Mouse (Mus musculus) heart, embryonic 12.5 days (tissue): ENCODE data around the gene Mettl23. TPM values are rescaled to one million over a fixed set of nuclear protein-coding genes. Genes with fewer than 3 reads are reported as not detected.

Experiments
- ATAC-seq: fragments of 200-750 bp; cut with Nextera tagmentation; 2 replicates; pipeline ENCODE4 v1.8.0; 2017; ENCODE audit warnings: moderate TSS enrichment, moderate library complexity; ENCODE audit not compliant: insufficient number of reproducible peaks, low FRiP score
- H3K27ac ChIP-seq: fragments of 300-500 bp; sonication (generic); 2 replicates; pipeline ENCODE4 v1.5.1; 2016; ENCODE audit warnings: mild to moderate bottlenecking, moderate library complexity; ENCODE audit not compliant: poor library complexity, severe bottlenecking
- H3K27me3 ChIP-seq: fragments of 300-500 bp; sonication (generic); replicated peaks from 2 replicates; pipeline ENCODE4 v1.6.1; 2016; ENCODE audit warnings: mild to moderate bottlenecking, moderate library complexity
- H3K36me3 ChIP-seq: fragments of 300-500 bp; sonication (generic); 2 replicates; pipeline ENCODE4 v1.6.1; 2016; ENCODE audit warnings: mild to moderate bottlenecking, moderate library complexity
- H3K4me1 ChIP-seq: fragments of 300-500 bp; sonication (generic); replicated peaks from 2 replicates; pipeline ENCODE4 v1.6.1; 2016; ENCODE audit warnings: mild to moderate bottlenecking
- H3K4me2 ChIP-seq: fragments of 300-500 bp; sonication (generic); 2 replicates; pipeline ENCODE4 v1.6.1; 2016; ENCODE audit warnings: mild to moderate bottlenecking, moderate library complexity
- H3K4me3 ChIP-seq: fragments of 300-500 bp; sonication (generic); 2 replicates; pipeline ENCODE4 v1.5.1; 2016; ENCODE audit warnings: mild to moderate bottlenecking
- H3K9ac ChIP-seq: fragments of 300-500 bp; sonication (generic); 2 replicates; pipeline ENCODE4 v1.6.1; 2016; ENCODE audit warnings: mild to moderate bottlenecking, moderate library complexity
- H3K9me3 ChIP-seq: fragments of 300-500 bp; sonication (generic); replicated peaks from 2 replicates; pipeline ENCODE4 v1.6.1; 2016; ENCODE audit warnings: mild to moderate bottlenecking, moderate library complexity
- WGBS: fragments of 180-500 bp; shearing (Covaris S2); methylation state at CpG from one replicate; pipeline ENCODE4 v1.1.7; 2016; 5-methylcytosine and 5-hydroxymethylcytosine counted together
- polyA plus RNA-seq: library from polyadenylated mRNA; unstranded; fragments of >200 nt; fragmentation: Nextera tagmentation; extraction: Ambion mirVana; gene quantifications from 2 replicates; pipeline ENCODE4 v1.2.1, GENCODE M21; 2016

Gene Mettl23
- polyA plus RNA-seq, 1 experiment from 2014 or later, result 55.5 TPM

DNA sequence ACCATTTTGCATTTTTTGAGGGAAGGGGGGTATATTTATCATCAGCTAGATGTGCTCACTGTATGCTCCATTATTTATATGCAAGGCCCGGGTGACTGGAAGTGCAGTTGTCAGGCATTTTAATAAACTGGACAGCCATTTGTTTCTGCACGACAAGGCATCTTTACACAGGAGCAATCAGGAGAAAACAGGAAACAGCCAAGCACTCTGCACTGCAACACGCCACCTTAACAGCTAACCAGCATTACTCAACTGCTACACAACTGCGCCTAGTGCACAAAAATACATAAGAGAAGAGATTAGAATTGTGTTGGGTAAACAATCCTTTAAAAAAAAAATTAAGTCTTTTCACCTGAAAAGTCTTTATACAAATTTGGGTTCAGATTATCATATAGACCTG, 7.0 kb downstream of the Mettl23 start:
- ATAC-seq, result no peak
- Histone ChIP-seq H3K4me1 (peaks cover 20% of the 10 kb centered on the region), H3K4me2 (peak overlapping the region; percentile 54), H3K36me3 (peaks cover 47% of the 10 kb centered on the region), H3K27ac (no peak overlapping the region), H3K27me3 (no peaks in the 10 kb centered on the region), H3K9ac (0 out of 2 replicates have a peak overlapping the region, but pooled peaks have one; percentile 57), H3K9me3 (no peaks in the 10 kb centered on the region), H3K4me3 (0 out of 2 replicates have a peak overlapping the region, but pooled peaks have one; percentile 29)
- 57% methylated on average over 4 of the region's 4 CpGs for WGBS

DNA sequence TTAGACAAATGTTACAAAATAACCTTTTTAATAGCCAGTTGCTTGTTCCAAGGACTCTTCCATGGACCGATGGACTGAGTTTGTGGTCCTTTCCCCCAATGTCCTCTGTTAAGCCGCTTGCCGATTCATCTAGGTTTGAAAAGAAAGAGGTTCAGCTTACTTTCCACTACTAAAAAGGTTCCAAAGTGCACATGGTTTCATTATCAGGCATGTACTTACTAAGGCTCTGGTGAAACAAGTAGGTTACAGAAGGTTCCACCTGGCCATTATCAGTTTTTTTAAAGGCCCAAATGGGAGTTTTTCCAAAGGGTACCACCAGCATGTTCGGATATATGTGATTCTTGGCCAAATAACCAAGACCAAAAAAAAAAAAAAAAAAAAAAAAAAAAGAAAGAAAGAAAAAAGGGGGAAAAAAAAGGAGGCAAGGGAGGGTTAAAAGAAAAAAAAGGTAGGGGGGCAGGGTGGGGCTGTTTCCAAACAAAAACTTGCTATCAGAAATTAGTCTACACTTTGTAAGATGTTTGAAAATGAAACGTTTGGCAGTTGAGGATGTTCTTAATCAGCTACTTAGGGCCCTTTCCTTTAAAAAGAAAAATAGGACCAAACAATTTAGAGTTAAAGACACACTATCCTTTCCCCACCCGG, 7.9 kb downstream of the Mettl23 start:
- Histone ChIP-seq H3K27ac (0 out of 2 replicates have a peak overlapping the region, but pooled peaks have one; percentile 99), H3K27me3 (no peaks in the 10 kb centered on the region), H3K4me3 (peak overlapping the region; percentile 94), H3K9me3 (no peaks in the 10 kb centered on the region), H3K4me2 (peak overlapping the region; percentile 88), H3K36me3 (peaks cover 46% of the 10 kb centered on the region), H3K4me1 (peaks cover 25% of the 10 kb centered on the region), H3K9ac (peak overlapping the region; percentile 96)
- 38% methylated on average over 6 of the region's 6 CpGs for WGBS
- ATAC-seq, result no peak

DNA sequence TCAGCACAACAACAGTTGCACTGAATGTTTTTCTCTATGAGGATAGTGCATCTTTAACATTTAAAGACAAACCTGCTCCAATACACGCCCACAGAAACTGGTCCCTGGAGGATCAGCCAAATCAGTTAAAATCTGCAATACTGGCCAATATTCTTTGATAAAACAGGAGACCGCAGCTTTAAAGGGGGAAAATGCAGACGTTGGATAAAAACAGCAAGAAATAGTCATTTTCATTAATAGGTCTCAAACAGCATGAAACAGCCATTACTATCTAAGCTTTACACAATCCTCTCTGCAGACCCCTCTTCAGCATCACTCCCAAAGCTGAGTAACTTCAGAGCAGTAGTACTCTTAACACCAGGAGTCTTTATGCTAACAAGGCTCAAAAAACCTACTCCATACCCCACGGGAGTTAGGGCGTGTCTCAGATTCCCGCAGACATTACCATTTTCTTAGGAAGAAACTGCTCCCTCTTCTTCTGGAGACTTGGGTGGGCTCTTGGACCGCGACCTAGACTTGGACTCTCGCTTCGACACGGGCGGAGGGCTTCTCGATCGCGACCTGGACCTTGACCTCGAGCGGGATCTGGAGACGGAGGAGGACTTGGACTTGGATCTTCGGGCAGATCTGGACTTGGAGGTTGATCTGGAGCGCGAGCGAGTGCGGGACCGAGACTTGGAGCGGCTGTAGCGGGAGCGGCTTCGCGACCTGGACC, 8.7 kb downstream of the Mettl23 start:
- Histone ChIP-seq H3K9ac (peak overlapping the region; percentile 96), H3K4me3 (peak overlapping the region; percentile 94), H3K36me3 (peaks cover 45% of the 10 kb centered on the region), H3K4me1 (peaks cover 21% of the 10 kb centered on the region), H3K27ac (peak overlapping the region; percentile 99), H3K27me3 (no peaks in the 10 kb centered on the region), H3K9me3 (no peaks in the 10 kb centered on the region), H3K4me2 (peak overlapping the region; percentile 88)
- no peak for ATAC-seq
- under 1% methylated on average over 29 of the region's 29 CpGs for WGBS

DNA sequence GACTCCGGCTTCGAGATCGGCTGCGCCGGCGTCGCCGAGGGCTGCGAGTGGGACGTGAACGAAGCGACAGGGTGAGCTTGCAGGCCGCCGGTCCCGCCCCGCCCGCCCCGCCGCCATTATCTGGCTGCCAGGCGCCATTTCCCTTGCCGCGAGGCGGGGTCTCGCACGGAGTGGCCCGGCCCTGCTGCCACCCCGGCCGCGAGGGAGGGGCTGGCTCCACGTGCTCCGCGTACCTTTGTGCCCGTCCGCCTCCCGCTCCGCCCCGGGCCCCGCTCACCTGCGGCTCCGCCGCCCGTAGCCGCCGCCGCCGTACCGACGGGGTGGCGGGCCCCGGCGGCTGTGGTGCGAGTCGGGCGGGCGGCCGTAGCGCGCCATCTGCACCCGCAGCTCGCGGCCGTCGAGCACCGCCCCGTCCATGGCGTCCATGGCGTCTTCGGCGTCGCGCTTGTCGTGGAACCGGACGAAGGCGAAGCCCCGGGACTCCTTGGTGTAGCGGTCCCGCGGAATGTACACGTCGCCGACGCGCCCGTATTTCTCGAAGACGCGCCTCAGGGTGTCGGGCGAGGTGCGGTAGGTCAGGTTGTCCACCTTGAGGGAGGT, 9.3 kb downstream of the Mettl23 start, which contains the start of gene Mfsd11:
Gene Mfsd11, plus strand, starts transcription at position 150 of the 600 bp plus-strand sequence.
- peak within 1 kb of the TSS; percentile 88 for H3K4me2 ChIP-seq
- ATAC-seq, result peak; percentile 72
- WGBS, result under 1% methylated on average over 79 of the region's 91 CpGs
- H3K9me3 ChIP-seq, result no peaks in the 10 kb centered on the region
- H3K4me1 ChIP-seq, result peaks cover 27% of the 10 kb centered on the region
- peak within 1 kb of the TSS; percentile 94 for H3K4me3 ChIP-seq
- no peaks in the 10 kb centered on the region for H3K27me3 ChIP-seq
- H3K9ac ChIP-seq, result peak within 1 kb of the TSS; percentile 96
- peak within 1 kb of the TSS; percentile 99 for H3K27ac ChIP-seq
- peaks cover 41% of the 10 kb centered on the region for H3K36me3 ChIP-seq

- H3K9me3 ChIP-seq, result no peaks in the 10 kb centered on the region
- peak within 1 kb of the TSS; percentile 99 for H3K27ac ChIP-seq
- H3K4me3 ChIP-seq, result peak within 1 kb of the TSS; percentile 94
- no peaks in the 10 kb centered on the region for H3K27me3 ChIP-seq
- ATAC-seq, result peak; percentile 90
- H3K9ac ChIP-seq, result peak within 1 kb of the TSS; percentile 96
- H3K4me1 ChIP-seq, result peaks cover 31% of the 10 kb centered on the region
- H3K36me3 ChIP-seq, result peaks cover 35% of the 10 kb centered on the region
- peak within 1 kb of the TSS; percentile 88 for H3K4me2 ChIP-seq
- under 1% methylated on average over 71 of the region's 74 CpGs for WGBS
Measured at GRCm38 (mm10) chr11:116852891-116853511, 9.9 kb downstream of the Mettl23 start, which contains the start of gene Srsf2. Gene Srsf2 (minus strand): TSS chr11:116853094.

DNA sequence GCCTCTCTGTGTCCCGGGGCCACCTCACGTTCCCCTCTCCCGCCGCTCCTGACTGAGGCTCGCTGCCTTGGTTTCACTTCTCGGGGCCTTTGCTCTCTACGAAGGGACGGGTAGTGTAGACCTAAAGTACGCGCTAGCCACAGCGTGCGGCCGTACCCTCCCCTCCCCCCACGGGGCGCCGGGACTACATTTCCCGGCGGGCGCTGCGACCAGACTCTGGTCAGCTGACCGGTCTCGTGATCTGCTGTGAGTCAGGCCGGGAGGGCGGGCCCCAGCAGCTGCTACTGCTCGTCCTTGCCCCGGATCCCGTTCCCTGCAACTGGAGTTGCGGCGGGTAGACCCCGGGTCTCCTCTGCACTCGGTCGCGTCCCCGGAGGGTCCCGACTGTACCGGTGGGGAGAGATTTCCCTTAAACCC, 10.4 kb downstream of the Mettl23 start:
- Histone ChIP-seq H3K27me3 (no peaks in the 10 kb centered on the region), H3K4me3 (peak overlapping the region; percentile 94), H3K4me2 (peak overlapping the region; percentile 88), H3K9ac (peak overlapping the region; percentile 96), H3K36me3 (peaks cover 29% of the 10 kb centered on the region), H3K27ac (peak overlapping the region; percentile 99), H3K9me3 (no peaks in the 10 kb centered on the region), H3K4me1 (peaks cover 31% of the 10 kb centered on the region)
- peak; percentile 92 for ATAC-seq
- WGBS, result under 1% methylated on average over 36 of the region's 36 CpGs

DNA sequence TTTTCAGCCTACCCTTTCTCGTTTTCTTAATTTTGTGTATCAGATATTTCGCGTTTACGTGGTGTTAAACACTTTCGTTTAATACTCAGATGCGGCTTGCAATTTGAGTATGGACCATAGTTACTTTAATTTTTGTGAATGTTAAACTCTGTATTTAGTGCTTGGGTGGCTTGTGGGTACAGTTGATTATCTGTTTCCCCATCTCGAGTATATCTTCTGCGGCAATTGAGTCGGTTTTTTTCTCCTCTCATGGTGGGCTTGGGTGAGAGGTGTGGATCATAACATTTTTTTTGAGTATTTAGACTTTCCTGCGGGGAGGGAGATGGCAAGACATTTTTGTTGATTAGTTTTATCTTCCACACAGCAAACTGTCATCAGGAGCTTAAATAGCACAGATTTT, 11.2 kb downstream of the Mettl23 start:
- Histone ChIP-seq H3K9me3 (no peaks in the 10 kb centered on the region), H3K27me3 (no peaks in the 10 kb centered on the region), H3K9ac (peak overlapping the region; percentile 96), H3K4me2 (peak overlapping the region; percentile 88), H3K36me3 (peaks cover 28% of the 10 kb centered on the region), H3K4me3 (peak overlapping the region; percentile 94), H3K27ac (peak overlapping the region; percentile 99), H3K4me1 (peaks cover 31% of the 10 kb centered on the region)
- 25% methylated on average over 10 of the region's 10 CpGs for WGBS
- no peak for ATAC-seq

DNA sequence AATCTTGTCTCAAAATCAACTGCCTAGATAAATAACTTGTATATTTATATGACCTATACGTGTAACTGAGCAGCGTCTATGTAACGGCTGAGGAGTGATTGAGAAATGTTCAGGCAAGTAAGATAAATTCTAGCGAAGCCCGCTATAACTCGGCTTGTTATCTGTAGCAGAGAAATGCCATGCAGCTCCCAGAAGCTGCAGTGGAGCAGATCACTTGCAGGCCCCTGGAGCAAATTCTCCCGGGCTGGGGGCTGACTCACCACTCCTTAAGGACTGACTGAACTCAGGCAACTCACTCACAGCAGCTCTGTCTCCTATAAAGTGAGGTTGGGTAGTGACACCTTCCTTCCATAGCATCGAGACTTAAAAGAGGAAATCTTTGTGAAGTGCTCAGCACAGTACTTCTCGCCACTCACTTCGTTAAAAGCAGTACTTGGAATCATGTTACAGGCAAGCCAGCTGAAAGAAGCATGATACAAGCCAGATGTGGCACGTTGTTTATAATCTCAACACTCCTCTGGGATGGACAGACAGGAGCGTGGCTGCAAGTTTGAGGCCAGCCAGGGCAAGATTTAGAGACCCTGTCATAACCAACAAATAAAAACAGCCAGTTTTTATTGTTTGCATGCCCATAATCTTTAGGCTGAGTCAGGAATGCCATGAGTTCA, 14.2 kb downstream of the Mettl23 start:
- Histone ChIP-seq H3K27ac (peak overlapping the region; percentile 43), H3K9ac (peak overlapping the region; percentile 21; the same call in 1 of the 2 replicates), H3K9me3 (no peaks in the 10 kb centered on the region), H3K4me2 (no peak overlapping the region), H3K4me3 (no peak overlapping the region), H3K27me3 (no peaks in the 10 kb centered on the region), H3K36me3 (peaks cover 41% of the 10 kb centered on the region), H3K4me1 (peaks cover 24% of the 10 kb centered on the region)
- no peak for ATAC-seq
- 28% methylated on average over 12 of the region's 12 CpGs for WGBS

DNA sequence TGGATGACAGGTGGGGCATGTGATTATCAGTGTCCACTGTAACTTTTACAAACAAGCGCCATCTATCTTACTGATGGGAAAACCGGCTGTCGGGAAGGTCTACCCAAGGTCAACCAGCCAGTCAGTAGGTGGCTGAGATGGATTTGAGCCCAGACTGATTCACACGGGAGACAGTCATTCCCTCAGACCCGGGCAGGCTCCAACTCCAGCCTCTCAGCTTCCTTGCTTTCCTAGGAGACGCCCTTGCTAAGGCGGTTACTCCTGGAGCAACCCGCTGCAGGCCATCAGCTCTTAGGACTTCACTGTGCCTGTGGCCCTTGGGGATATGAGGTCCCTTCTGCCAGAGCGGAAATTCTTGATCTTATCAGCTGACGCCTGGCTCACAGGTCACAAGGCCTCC, 21.4 kb downstream of the Mettl23 start:
- ATAC-seq, result no peak
- no peaks in the 10 kb centered on the region for H3K9me3 ChIP-seq
- H3K4me2 ChIP-seq, result 0 out of 2 replicates have a peak overlapping the region, but pooled peaks have one; percentile 4
- H3K36me3 ChIP-seq, result peaks cover 72% of the 10 kb centered on the region
- no peak overlapping the region for H3K4me3 ChIP-seq
- no peaks in the 10 kb centered on the region for H3K27me3 ChIP-seq
- H3K27ac ChIP-seq, result peak overlapping the region; percentile 64
- no peak overlapping the region; the same call in 1 of the 2 replicates for H3K9ac ChIP-seq
- WGBS, result 19% methylated on average over 10 of the region's 10 CpGs
- H3K4me1 ChIP-seq, result peaks cover 26% of the 10 kb centered on the region

DNA sequence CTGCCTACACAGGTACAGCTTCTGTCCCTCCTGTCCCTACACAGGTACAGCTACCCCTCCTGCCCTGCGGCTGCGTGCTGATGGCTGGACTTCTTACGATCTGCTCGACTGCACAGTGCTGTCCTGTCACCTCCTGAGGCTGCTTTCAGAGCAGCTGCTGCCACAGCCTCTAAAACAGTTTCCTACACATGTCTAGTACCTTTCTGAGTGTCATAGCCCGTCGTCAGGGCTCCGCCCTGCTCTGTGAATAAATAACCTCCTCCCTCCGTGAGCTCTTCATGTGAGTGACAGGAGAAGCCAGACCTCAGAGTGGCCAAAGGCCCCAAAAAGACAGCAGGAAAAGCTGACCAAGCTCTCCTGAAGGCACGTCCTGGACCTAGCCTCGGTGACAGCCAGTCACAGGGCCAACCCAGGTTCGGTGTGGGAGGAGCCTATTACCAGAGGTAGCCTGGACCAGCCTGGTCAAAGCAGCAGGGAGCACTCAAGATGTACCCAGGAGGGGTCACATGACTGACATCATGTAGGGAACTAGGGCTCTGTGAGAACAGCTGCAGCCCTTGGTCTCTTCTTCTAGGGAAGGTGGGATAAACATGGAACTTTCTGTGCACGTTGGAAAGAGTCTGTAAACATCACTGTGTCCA, 23.0 kb downstream of the Mettl23 start:
- Histone ChIP-seq H3K9ac (no peak overlapping the region), H3K36me3 (peaks cover 65% of the 10 kb centered on the region), H3K4me2 (no peak overlapping the region), H3K9me3 (no peaks in the 10 kb centered on the region), H3K27me3 (no peaks in the 10 kb centered on the region), H3K27ac (no peak overlapping the region), H3K4me3 (no peak overlapping the region), H3K4me1 (peaks cover 29% of the 10 kb centered on the region)
- ATAC-seq, result no peak
- WGBS, result 72% methylated on average over 12 of the region's 12 CpGs
